Mouse (Mus musculus) liver (tissue): ENCODE measurements around the gene Lrp1.

Experiments
- DNase-seq: peaks from one replicate; pipeline ENCODE4 v3.0.0-alpha.2; 2020; ENCODE audit warnings: mixed read lengths

The Lrp1 gene

DNA sequence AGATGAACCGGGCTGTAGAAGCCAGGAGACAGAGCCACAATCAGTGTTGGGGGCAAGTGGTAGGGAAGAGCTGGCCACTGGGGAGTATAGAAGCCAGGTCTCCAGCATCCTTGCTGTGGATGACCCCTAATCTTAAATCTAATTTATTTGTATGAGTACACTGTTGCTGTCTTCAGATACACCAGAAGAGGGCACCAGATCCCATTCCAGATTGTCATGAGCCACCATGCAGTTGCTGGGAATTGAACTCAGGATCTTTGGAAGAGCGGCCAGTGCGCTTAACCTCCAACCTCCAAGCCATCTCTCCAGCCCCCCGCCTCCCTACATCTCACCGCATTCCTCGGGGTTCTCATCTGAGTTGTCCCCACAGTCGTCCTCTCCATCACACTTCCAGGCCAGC is 74.4 kb downstream of the Lrp1 start:
- DNase-seq: no peak

GRCm38 (mm10) chr10:127544375-127544774 is 76.6 kb downstream of the Lrp1 start:
- DNase-seq: no peak

DNA sequence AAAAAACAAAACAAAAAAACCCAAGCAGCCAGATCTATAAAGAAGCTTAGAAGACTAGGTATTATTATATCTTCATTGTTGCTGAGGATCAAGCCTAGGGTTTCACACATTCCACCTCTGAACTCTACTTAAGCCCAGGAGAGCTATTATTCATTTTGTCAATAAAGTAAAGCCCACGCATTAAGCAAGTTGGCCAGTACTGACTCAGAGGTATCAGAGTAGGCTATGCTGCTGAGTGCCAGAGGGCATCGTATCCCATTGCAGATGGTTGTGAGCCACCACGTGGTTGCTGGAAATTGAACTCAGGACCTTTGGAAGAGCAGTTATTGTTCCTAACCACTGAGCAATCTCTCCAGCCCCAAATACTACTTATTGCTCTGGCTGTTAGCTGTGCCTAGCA is 77.0 kb downstream of the Lrp1 start:
- DNase-seq: no peak

- DNase-seq: no peak
Observed at GRCm38 (mm10) chr10:127542720-127543119, 78.2 kb downstream of the Lrp1 start.

DNA sequence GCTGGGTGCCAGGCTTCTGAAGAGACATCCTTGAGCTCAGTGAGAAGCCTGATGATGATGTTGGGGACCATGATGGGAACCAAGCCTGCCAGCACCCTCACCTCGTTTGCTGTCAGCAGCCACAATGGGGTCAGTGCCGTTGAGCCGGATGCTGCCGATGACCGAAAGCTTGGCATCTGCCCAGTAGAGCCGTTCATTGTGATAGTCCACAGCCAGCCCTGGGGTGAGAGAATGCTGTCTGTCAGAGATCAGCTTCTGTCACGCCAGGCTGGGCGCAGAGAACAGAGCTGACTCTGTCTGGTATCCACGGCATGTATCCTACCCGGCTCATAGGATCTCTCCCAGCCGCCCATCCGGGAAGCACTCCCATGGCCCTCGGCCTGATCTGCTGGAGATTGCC is 78.9 kb downstream of the Lrp1 start:
- DNase-seq: no peak

GRCm38 (mm10) chr10:127541510-127541909 is 79.4 kb downstream of the Lrp1 start:
- no peak for DNase-seq

DNA sequence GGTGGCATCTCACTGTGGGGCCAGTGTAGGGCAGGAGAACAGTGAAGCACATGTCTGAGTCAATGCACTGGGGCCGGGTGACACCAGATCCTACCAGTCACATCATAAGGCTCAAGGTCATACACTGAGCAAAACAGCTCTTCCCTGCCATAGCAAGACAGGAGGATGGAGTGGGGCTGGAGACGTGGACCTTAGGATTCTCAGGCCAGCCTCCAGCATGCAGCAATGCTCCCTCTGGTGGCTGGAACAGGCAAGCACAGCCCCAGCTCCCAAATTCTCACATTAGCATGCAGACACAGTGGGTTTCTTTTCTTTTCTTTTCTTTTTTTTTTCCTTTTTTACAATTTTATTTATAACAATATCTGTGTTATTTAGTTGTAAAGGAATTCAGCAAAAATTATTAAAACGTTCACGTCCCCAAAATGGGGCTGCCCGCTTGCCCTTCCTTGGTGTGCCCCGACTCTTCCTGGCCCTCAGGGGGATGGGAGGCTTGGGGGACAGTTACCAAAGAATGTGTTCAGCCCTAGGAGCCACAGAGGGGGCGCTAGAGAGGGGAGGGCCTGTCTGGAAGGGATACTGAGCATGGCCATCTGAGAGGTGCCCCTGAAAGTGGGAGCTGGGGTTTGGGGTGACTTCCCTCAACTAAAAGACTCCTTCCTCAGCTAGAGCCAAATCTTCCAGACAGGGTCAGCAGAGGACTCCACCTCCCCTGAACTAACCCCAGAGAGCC is 82.9 kb downstream of the Lrp1 start:
- peak; percentile 73 for DNase-seq

GRCm38 (mm10) chr10:127536586-127537314 is 84.2 kb downstream of the Lrp1 start:
- DNase-seq: no peak

- no peak for DNase-seq
Observed at GRCm38 (mm10) chr10:127534929-127535384, 86.0 kb downstream of the Lrp1 start.

GRCm38 (mm10) chr10:127534036-127534928 is 86.7 kb downstream of the Lrp1 start, which contains the start of gene Nxph4:
Gene Nxph4, minus strand, starts transcription at chr10:127534559.
- DNase-seq: peak; percentile 39

DNA sequence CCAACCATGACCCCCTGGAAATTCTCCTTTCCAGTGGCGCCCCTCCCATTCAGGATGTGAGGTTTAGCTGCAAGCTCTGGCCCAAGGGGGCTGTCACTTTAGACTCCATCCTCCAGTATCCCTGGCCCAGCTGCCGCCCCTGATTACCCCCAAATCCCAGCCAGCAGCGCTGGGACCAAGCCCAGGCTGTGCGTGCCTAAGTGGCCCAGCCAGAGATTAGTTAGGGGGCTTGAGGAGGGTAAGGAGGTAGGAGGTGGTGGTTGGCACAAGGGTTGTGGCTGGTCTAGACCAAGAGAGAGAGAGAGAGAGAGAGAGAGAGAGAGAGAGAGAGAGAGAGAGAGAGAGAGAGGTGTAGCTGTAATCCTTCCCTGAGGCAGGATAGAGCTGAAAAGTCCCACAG is 89.4 kb downstream of the Lrp1 start:
- no peak for DNase-seq

DNA sequence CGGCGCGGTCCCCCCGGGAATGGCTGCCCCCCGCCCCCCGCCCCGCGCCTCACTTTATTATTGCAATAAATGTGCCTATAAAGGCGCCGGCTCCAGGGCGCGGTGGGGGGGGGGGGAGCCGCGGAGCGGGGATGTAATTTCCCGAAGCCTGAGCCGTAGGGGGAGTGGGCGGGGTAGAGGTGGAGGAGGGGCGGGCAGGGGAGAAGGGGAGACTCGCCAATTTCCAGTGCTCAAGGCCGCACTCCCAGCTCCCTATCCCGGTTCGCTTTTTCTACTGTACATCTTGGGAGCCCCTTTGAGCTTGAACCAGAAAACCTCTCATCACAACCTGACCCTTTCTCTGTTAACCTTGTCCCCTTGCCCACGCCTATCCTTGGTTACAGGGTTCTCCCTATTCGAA is 90.0 kb downstream of the Lrp1 start:
- no peak for DNase-seq

DNA sequence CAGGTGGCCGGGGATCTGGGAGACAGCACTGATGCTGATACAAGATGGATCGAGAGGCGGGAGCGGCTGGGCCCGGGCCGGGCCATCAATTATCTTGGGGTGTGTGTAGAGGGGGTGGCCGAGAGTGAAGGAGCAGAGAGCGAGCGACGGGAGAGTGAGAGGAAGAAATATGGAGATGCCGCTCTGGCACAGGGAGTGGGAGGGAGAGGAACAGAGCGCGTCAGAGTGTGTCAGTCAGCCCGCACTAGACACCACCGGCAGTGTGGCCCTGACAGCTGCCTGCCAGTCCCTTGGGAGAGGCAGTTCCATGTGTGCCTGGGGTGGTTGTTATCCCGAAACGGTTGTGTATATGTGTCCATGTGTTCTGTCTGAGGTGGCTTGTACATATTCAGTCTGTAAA is 93.5 kb downstream of the Lrp1 start:
- no peak for DNase-seq

- DNase-seq: peak; percentile 52
Observed at GRCm38 (mm10) chr10:127526681-127527080, 94.3 kb downstream of the Lrp1 start.

GRCm38 (mm10) chr10:127526048-127526447 is 94.9 kb downstream of the Lrp1 start:
- no peak for DNase-seq

GRCm38 (mm10) chr10:127524646-127525255 is 96.2 kb downstream of the Lrp1 start:
- no peak for DNase-seq

DNA sequence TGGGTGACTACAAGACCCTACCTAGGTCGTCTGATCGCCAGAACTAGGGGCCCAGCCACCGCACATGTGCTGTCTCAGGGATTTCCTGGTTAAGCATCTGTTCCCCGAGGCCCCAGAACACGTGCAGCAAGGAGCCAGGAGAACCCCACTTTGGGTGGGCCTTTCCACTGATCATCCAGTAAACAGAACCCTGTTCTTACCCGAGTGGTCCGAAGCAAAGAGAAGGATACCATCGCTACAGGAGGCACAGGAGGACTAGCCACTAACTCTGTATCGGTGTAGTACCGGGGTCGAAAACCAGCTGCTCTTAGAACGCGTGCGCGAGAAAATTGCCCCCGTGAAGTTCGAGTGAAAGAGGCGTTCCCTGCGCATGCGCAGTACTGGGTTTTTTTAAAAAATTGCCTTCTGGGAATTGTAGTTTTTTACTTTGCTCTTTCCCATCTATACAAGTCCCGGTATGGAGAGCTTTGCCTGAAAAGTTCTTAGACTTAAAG is 98.8 kb downstream of the Lrp1 start, which contains the start of gene Shmt2:
Shmt2 (minus strand) TSS at position 357 of the 494 bp plus-strand sequence.
- DNase-seq: peak; percentile 91

- peak; percentile 56 for DNase-seq
Observed at GRCm38 (mm10) chr10:127521611-127522080, 99.3 kb downstream of the Lrp1 start.

DNA sequence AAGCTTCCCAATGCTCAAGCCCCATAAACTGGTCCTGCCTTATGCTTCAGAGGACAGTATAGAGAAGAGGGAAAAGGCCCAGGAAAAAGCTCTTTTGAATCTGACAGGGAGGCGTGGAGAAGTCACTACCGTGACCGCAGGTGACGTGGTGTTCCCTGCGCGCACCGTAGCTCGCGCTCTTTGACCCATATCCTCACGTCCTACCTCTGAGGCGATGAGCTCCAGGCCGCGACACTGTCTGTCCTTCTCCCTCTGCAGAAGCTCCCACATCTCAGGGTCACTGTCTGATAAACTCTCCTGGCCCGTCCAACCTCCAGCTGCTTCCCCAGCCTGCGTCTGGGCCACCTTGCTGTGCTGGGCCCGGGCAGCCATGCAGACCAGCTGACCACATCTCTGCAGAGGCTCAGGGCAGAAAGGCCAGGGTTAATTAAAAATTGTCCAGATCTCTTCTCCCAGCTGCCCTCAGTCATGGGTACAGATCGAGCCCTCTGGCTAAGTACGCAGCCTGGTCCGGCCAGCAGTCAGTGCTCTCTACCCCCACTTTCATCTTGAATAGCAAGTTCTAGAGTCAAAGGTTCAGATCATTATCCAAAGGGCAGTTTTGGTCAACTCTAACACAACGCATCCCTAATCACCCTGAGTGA is 100.1 kb downstream of the Lrp1 start:
- DNase-seq: no peak

GRCm38 (mm10) chr10:127519903-127520713 is 100.8 kb downstream of the Lrp1 start:
- no peak for DNase-seq
